9 mouse cellular contexts compared by ENCODE assay signal in the genomic region with DNA sequence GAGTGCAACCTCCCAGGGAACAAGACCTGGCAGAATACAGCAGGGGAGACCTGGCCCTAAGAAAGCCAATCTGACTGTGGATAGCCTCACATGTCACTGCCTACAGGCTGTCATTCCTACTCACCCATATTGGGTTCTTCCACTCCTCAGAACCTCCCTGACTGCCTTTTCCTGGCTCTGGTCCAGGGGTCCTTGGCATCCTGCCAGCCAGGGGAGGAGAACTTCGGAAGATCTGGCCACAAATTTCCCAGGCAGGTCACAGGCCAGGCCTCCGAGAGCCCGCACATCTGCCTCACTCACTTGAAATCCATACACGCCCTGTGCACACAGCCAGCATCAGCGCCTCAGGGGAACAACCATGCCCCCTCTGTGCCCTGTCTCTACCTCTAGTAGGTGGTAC. TPM values are rescaled to one million over a fixed set of nuclear protein-coding genes. Genes with fewer than 3 reads are reported as not detected.
DNase-seq lines count a peak whose midpoint lies in the region; ATAC-seq and TF ChIP-seq lines count a peak whose summit lies in the region.
"Had no signal": no experiment of that assay in that cellular context is flagged by ENCODE, and none has a peak within 500 bp of the region (broad histone marks: within the 10 kb centered on the region; RNA-seq: fewer than 3 reads in every experiment).

No protein-coding gene starts in this region.

- no peak overlapping the region for H3K4me3 ChIP-seq in hindbrain, embryonic 12.5 days
- H3K4me3 ChIP-seq in hindbrain, embryonic 11.5 days (ENCODE audit: low read depth, low read length), result no peak overlapping the region
- H3K4me3 ChIP-seq in embryonic facial prominence, embryonic 14.5 days (ENCODE audit: low read depth, low read length), result no peak overlapping the region
- H3K4me3 ChIP-seq in myocyte, result peak overlapping the region; percentile 20

- H3K4me2 ChIP-seq in hindbrain, embryonic 12.5 days (replicated peaks), result no peak overlapping the region
- H3K4me2 ChIP-seq in hindbrain, embryonic 11.5 days (replicated peaks; ENCODE audit: low read depth, low read length), result no peak overlapping the region
- H3K4me2 ChIP-seq in embryonic facial prominence, embryonic 14.5 days (ENCODE audit: low read depth, low read length), result no peak overlapping the region
- peak overlapping the region; percentile 64 for H3K4me2 ChIP-seq in myocyte (ENCODE audit: low read depth)

- no peaks in the 10 kb centered on the region for H3K36me3 ChIP-seq in hindbrain, embryonic 12.5 days
- H3K36me3 ChIP-seq in hindbrain, embryonic 11.5 days (ENCODE audit: control insufficient read depth, insufficient read depth, low read length), result no peaks in the 10 kb centered on the region
- H3K36me3 ChIP-seq in embryonic facial prominence, embryonic 14.5 days (ENCODE audit: control insufficient read depth, insufficient read depth, low read length), result no peaks in the 10 kb centered on the region
- no peaks in the 10 kb centered on the region for H3K36me3 ChIP-seq in myocyte (ENCODE audit: control insufficient read depth, insufficient read depth)

- no peak for TF ChIP-seq POLR2A in myocyte (IDR thresholded peaks at IDR 0.05; ENCODE audit: insufficient read length, low read depth)

- H3ac ChIP-seq in myocyte (ENCODE audit: control insufficient read depth, insufficient read length), result no peak overlapping the region

- 73% methylated on average over 5 of the region's 5 CpGs for WGBS in hindbrain, embryonic 12.5 days
- WGBS in hindbrain, embryonic 11.5 days, result 80% methylated on average over 5 of the region's 5 CpGs
- WGBS in embryonic facial prominence, embryonic 14.5 days, result 25% methylated on average over 5 of the region's 5 CpGs

- H3K4me1 ChIP-seq in hindbrain, embryonic 12.5 days, result peaks cover 6% of the 10 kb centered on the region; the same call in 1 of the 2 replicates
- H3K4me1 ChIP-seq in hindbrain, embryonic 11.5 days (replicated peaks; ENCODE audit: control insufficient read depth, insufficient read depth, low read length), result no peaks in the 10 kb centered on the region
- H3K4me1 ChIP-seq in embryonic facial prominence, embryonic 14.5 days (ENCODE audit: control insufficient read depth, insufficient read depth, low read length), result peaks cover 3% of the 10 kb centered on the region; the same call in 1 of the 2 replicates

- no peaks in the 10 kb centered on the region for H3K79me2 ChIP-seq in myocyte (ENCODE audit: control insufficient read depth, insufficient read depth)

- 0 out of 2 replicates have a peak, but pooled peaks cover 1% of the 10 kb centered on the region for H3K27me3 ChIP-seq in hindbrain, embryonic 12.5 days
- no peaks in the 10 kb centered on the region for H3K27me3 ChIP-seq in hindbrain, embryonic 11.5 days (ENCODE audit: control insufficient read depth, insufficient read depth, low read length)
- no peaks in the 10 kb centered on the region for H3K27me3 ChIP-seq in embryonic facial prominence, embryonic 14.5 days (replicated peaks; ENCODE audit: control insufficient read depth, insufficient read depth, low read length)
- H3K27me3 ChIP-seq in myocyte (ENCODE audit: control insufficient read depth, insufficient read depth, insufficient read length), result no peaks in the 10 kb centered on the region

- ATAC-seq in hindbrain, embryonic 12.5 days (ENCODE audit: low FRiP score), result no peak
- ATAC-seq in hindbrain, embryonic 11.5 days (ENCODE audit: low FRiP score), result no peak
- no peak for ATAC-seq in embryonic facial prominence, embryonic 14.5 days (ENCODE audit: low read depth)

- H3K9me3 ChIP-seq in hindbrain, embryonic 12.5 days (replicated peaks), result no peaks in the 10 kb centered on the region
- no peaks in the 10 kb centered on the region for H3K9me3 ChIP-seq in hindbrain, embryonic 11.5 days (ENCODE audit: control insufficient read depth, low read length)
- no peaks in the 10 kb centered on the region for H3K9me3 ChIP-seq in embryonic facial prominence, embryonic 14.5 days (ENCODE audit: control insufficient read depth, low read length)

- 0 out of 2 replicates have a peak overlapping the region, but pooled peaks have one; percentile 13 for H3K9ac ChIP-seq in hindbrain, embryonic 12.5 days
- H3K9ac ChIP-seq in hindbrain, embryonic 11.5 days (ENCODE audit: low read depth, low read length), result no peak overlapping the region
- H3K9ac ChIP-seq in embryonic facial prominence, embryonic 14.5 days (ENCODE audit: low read depth, low read length), result no peak overlapping the region

- DNase-seq in hindbrain, embryonic 11.5 days (ENCODE audit: low spot score), result no peak
- peak; percentile 66 for DNase-seq in right cerebral cortex, postnatal 4 days
- no peak for DNase-seq in right cerebral cortex, adult 18-20 months
- DNase-seq in embryonic facial prominence, embryonic 14.5 days (ENCODE audit: low spot score), result peak; percentile 52
- DNase-seq in thymus, postnatal 36 days, result no peak
- DNase-seq in c-Kit-positive CD71-positive TER-119-positive erythroid progenitor cells, embryonic 14.5 days (ENCODE audit: low spot score), result no peak

- H3K27ac ChIP-seq in hindbrain, embryonic 12.5 days, result no peak overlapping the region
- no peak overlapping the region for H3K27ac ChIP-seq in hindbrain, embryonic 11.5 days (ENCODE audit: low read depth, low read length)
- H3K27ac ChIP-seq in embryonic facial prominence, embryonic 14.5 days (replicated peaks; ENCODE audit: low read depth, low read length), result no peak overlapping the region

TF ChIP-seq in myocyte, 11 proteins besides CTCF, POLR2A, EP300 and RAD21:
- TF ChIP-seq USF1 (IDR thresholded peaks at IDR 0.05; ENCODE audit: low read depth) (no peak), MYOG (IDR thresholded peaks at IDR 0.05; ENCODE audit: control insufficient read depth in 1 of 3, insufficient read depth in 1 of 3, insufficient read length in 2 of 3, low read depth in 2 of 3) (no peak), CEBPB (IDR thresholded peaks at IDR 0.05; ENCODE audit: insufficient read depth, poor library complexity, severe bottlenecking) (no peak), REST (IDR thresholded peaks at IDR 0.05; ENCODE audit: insufficient read depth, insufficient read length) (no peak), MYOD1 (IDR thresholded peaks at IDR 0.05; ENCODE audit: control insufficient read depth in 1 of 3, insufficient read length in 2 of 3, low read depth in 2 of 3) (no peak), E2F4 (IDR thresholded peaks at IDR 0.05; ENCODE audit: insufficient read depth) (no peak), MAX (IDR thresholded peaks at IDR 0.05; ENCODE audit: low read depth) (no peak), TCF3 (IDR thresholded peaks at IDR 0.05; ENCODE audit: insufficient read length, low read depth) (no peak), POLR2AphosphoS2 (IDR thresholded peaks at IDR 0.05; ENCODE audit: insufficient read length, low read depth) (no peak), TCF12 (IDR thresholded peaks at IDR 0.05; ENCODE audit: insufficient read depth, poor library complexity, severe bottlenecking) (no peak), SRF (IDR thresholded peaks at IDR 0.05; ENCODE audit: control insufficient read depth, insufficient read length, low read depth) (no peak)
TF ChIP-seq in myocyte: peak in this region for 0.

RNA-seq across cellular contexts. Expression of a gene that starts 2.7 kb away (rescaled TPM):
- polyA plus RNA-seq in hindbrain, embryonic 12.5 days (2016; fragmentation: Nextera tagmentation; extraction: Ambion mirVana), result 0.75 TPM in 1 of 2 replicates, not detected in the other
- polyA plus RNA-seq in hindbrain, embryonic 11.5 days (2014; fragmentation: Nextera tagmentation; extraction: Ambion mirVana), result 0.25 TPM in 1 of 2 replicates, not detected in the other
- polyA plus RNA-seq in embryonic facial prominence, embryonic 14.5 days (2014; fragmentation: Nextera tagmentation; extraction: Ambion mirVana), result 1.7 and 9.4 TPM in 2 replicates
- 91.8 TPM for polyA plus RNA-seq in myocyte (2012; fragmentation: generic; extraction: Trizol)

RNA-seq across cellular contexts. Expression of a gene that starts 15.6 kb away (rescaled TPM):
- not detected in 2 replicates for polyA plus RNA-seq in hindbrain, embryonic 12.5 days (2016; fragmentation: Nextera tagmentation; extraction: Ambion mirVana)
- not detected in 2 replicates for polyA plus RNA-seq in hindbrain, embryonic 11.5 days (2014; fragmentation: Nextera tagmentation; extraction: Ambion mirVana)
- 2.0 TPM in 2 replicates for polyA plus RNA-seq in embryonic facial prominence, embryonic 14.5 days (2014; fragmentation: Nextera tagmentation; extraction: Ambion mirVana)
- polyA plus RNA-seq in myocyte (2012; fragmentation: generic; extraction: Trizol), result not detected
- polyA plus RNA-seq: stomach, embryonic 14.5 days had no signal

RNA-seq across cellular contexts. Expression of a gene that starts 22.1 kb away (rescaled TPM):
- polyA plus RNA-seq in hindbrain, embryonic 12.5 days (2016; fragmentation: Nextera tagmentation; extraction: Ambion mirVana), result 25.1 and 26.8 TPM in 2 replicates
- 19.9 and 23.2 TPM in 2 replicates for polyA plus RNA-seq in hindbrain, embryonic 11.5 days (2014; fragmentation: Nextera tagmentation; extraction: Ambion mirVana)
- polyA plus RNA-seq in embryonic facial prominence, embryonic 14.5 days (2014; fragmentation: Nextera tagmentation; extraction: Ambion mirVana), result 26.9 and 27.2 TPM in 2 replicates
- polyA plus RNA-seq in myocyte (2012; fragmentation: generic; extraction: Trizol), result 31.4 TPM

RNA-seq across cellular contexts. Expression of a gene that starts 24.0 kb away (rescaled TPM):
- 19.3 and 20.3 TPM in 2 replicates for polyA plus RNA-seq in hindbrain, embryonic 12.5 days (2016; fragmentation: Nextera tagmentation; extraction: Ambion mirVana)
- 17.2 and 18.0 TPM in 2 replicates for polyA plus RNA-seq in hindbrain, embryonic 11.5 days (2014; fragmentation: Nextera tagmentation; extraction: Ambion mirVana)
- polyA plus RNA-seq in embryonic facial prominence, embryonic 14.5 days (2014; fragmentation: Nextera tagmentation; extraction: Ambion mirVana), result 19.5 and 23.1 TPM in 2 replicates
- 13.0 TPM for polyA plus RNA-seq in myocyte (2012; fragmentation: generic; extraction: Trizol)

RNA-seq across cellular contexts. Expression of a gene that starts 24.2 kb away (rescaled TPM):
- 21.4 and 26.8 TPM in 2 replicates for polyA plus RNA-seq in hindbrain, embryonic 12.5 days (2016; fragmentation: Nextera tagmentation; extraction: Ambion mirVana)
- polyA plus RNA-seq in hindbrain, embryonic 11.5 days (2014; fragmentation: Nextera tagmentation; extraction: Ambion mirVana), result 11.9 and 14.4 TPM in 2 replicates
- 12.9 and 15.7 TPM in 2 replicates for polyA plus RNA-seq in embryonic facial prominence, embryonic 14.5 days (2014; fragmentation: Nextera tagmentation; extraction: Ambion mirVana)
- 7.2 TPM for polyA plus RNA-seq in myocyte (2012; fragmentation: generic; extraction: Trizol)

Comparison
In these comparisons a context has a peak if more than half of its experiments do, and no peak if none do; other contexts are left out.
1. DNase-seq: peak in right cerebral cortex, postnatal 4 days (single experiment) and embryonic facial prominence, embryonic 14.5 days (single experiment); none in hindbrain, embryonic 11.5 days (single experiment), right cerebral cortex, adult 18-20 months (single experiment), thymus, postnatal 36 days (0 of 2) and c-Kit-positive CD71-positive TER-119-positive erythroid progenitor cells, embryonic 14.5 days (single experiment).